Mouse (Mus musculus): ENCODE data around the gene Dag1.
"Not testable (repeated sequence)": the region's sequence is repeated elsewhere in the genome, so short reads cannot be mapped to it uniquely, and the experiment has no call there.

Dag1 gene

GRCm38 (mm10) chr9:108274476-108275330 lies 10.9 kb upstream of the Dag1 start:
- no peak for ATAC-seq (ENCODE audit: insufficient number of reproducible peaks, low FRiP score, low TSS enrichment)

DNA sequence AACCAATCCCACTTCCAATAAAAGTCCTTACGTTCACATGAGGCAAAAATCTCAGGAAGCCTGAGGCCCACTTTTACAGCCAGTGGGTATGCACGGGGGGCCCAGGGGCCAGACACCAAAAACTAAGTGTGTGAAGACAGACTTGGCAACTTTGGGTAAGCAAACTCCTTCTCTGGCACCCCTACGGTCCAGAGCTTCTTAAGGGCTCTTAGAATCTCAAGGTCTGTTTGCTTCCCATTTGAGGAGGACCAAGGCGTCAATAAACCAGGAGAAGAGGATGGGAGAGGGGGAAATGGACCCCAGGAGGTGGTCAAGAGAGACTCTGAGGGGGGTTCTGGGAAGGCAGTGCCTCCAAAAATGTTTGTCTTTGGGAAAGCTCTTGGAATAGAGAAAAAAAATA lies 9.7 kb upstream of the Dag1 start:
- no peak for ATAC-seq (ENCODE audit: insufficient number of reproducible peaks, low FRiP score, low TSS enrichment)

DNA sequence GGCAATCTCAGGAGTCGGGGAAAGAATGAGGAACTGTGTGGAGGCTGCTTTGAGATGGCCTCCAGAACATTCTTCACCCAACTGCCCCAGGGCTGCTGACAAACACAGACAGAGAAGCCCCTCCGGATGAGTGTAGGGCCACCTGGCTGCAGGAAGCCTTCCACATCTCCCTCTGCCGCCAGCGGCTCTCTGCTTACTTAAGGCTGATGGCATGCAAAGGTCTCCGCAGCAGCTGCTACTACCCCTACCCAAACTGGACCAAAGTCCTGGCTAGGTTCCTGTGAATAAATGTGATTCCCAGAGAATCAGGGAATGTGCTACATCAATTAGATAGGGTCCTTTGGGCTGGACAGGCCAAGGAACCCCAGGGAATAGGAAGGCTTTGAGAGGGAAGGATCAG lies 8.9 kb upstream of the Dag1 start:
- ATAC-seq (ENCODE audit: insufficient number of reproducible peaks, low FRiP score, low TSS enrichment) = no peak

DNA sequence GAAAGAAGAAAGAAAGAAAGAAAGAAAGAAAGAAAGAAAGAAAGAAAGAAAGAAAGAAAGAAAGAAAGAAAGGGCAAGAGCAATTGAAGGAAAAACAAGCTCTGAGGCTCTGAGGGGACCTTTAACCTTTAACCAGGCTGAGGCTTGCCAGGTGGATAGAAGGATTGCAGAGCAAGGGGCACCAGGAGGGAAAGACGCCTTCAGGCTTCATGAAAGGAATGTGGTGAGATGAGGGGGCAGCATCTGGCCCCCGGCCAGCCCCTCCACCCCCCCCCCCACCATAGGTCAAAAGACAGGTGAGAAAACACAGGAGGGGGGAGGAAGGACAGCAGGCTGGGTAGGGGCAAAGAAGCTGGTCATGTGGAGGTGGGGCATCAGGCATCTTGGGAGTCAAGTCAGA lies 8.2 kb upstream of the Dag1 start:
- ATAC-seq (ENCODE audit: insufficient number of reproducible peaks, low FRiP score, low TSS enrichment) = no peak

- ATAC-seq (ENCODE audit: insufficient number of reproducible peaks, low FRiP score, low TSS enrichment) = not testable (repeated sequence)
Measured at GRCm38 (mm10) chr9:108268701-108269100, 4.9 kb upstream of the Dag1 start.

- no peak for ATAC-seq (ENCODE audit: insufficient number of reproducible peaks, low FRiP score, low TSS enrichment)
Measured at GRCm38 (mm10) chr9:108267691-108268090, 3.9 kb upstream of the Dag1 start.

GRCm38 (mm10) chr9:108266261-108266935 lies 2.6 kb upstream of the Dag1 start:
- no peak for ATAC-seq (ENCODE audit: insufficient number of reproducible peaks, low FRiP score, low TSS enrichment)

- ATAC-seq (ENCODE audit: insufficient number of reproducible peaks, low FRiP score, low TSS enrichment) = no peak
Measured at GRCm38 (mm10) chr9:108264191-108264921, 598 bp upstream of the Dag1 start.

GRCm38 (mm10) chr9:108263131-108263681 lies 552 bp downstream of the Dag1 start:
- ATAC-seq (ENCODE audit: insufficient number of reproducible peaks, low FRiP score, low TSS enrichment) = 0 out of 2 replicates have a peak, but pooled peaks have one; percentile 47

DNA sequence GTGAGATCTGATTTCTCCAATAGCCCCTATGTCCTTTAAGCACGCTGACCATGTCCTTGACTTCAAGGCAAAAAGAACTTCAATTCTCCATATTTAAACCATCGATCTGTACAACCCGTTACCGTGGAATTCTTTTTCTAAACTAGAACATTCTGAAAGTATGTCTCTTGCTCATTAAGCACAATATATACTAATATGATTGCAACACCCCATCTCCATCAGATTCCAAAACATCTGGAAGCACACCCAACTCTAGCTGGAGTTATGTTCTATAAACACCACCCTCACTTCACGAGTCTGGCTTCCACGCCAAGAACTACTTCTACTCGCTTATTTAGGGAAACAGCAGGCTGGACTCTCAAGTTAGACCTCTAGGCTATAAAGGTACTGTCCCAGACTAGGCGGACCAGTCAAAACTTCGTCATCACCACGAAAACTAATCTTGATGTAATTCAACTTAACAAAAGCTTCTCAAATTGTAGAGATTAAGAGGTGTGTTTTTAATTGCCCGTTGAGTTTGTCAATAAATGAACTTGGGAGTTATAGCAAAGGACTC lies 1.2 kb downstream of the Dag1 start:
- no peak for ATAC-seq (ENCODE audit: insufficient number of reproducible peaks, low FRiP score, low TSS enrichment)

GRCm38 (mm10) chr9:108261865-108262264 lies 1.9 kb downstream of the Dag1 start:
- ATAC-seq (ENCODE audit: insufficient number of reproducible peaks, low FRiP score, low TSS enrichment) = no peak

GRCm38 (mm10) chr9:108260526-108260925 lies 3.2 kb downstream of the Dag1 start:
- no peak for ATAC-seq (ENCODE audit: insufficient number of reproducible peaks, low FRiP score, low TSS enrichment)

GRCm38 (mm10) chr9:108252766-108253165 lies 11.0 kb downstream of the Dag1 start:
- no peak for ATAC-seq (ENCODE audit: insufficient number of reproducible peaks, low FRiP score, low TSS enrichment)

- no peak for ATAC-seq (ENCODE audit: insufficient number of reproducible peaks, low FRiP score, low TSS enrichment)
Measured at GRCm38 (mm10) chr9:108251877-108252276, 11.9 kb downstream of the Dag1 start.

DNA sequence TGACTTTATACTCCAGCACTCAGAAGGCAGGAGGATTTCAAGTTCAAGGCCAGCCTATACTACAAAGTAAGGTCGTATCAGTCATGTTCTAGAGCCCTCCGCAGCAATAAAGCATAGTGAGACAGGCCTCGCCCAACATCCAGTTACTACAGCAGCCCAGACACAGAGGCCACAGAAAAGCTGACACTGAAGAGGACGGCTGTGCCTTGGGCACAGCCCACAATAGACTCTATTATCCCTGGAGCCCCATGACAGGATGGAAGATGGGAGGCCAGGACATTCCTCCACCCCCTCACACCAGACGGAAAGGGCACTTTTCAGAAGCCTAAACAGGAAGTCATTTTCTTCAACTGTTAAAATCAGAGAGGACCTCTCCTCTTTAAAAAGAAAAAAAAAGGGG lies 14.8 kb downstream of the Dag1 start:
- no peak for ATAC-seq (ENCODE audit: insufficient number of reproducible peaks, low FRiP score, low TSS enrichment)

DNA sequence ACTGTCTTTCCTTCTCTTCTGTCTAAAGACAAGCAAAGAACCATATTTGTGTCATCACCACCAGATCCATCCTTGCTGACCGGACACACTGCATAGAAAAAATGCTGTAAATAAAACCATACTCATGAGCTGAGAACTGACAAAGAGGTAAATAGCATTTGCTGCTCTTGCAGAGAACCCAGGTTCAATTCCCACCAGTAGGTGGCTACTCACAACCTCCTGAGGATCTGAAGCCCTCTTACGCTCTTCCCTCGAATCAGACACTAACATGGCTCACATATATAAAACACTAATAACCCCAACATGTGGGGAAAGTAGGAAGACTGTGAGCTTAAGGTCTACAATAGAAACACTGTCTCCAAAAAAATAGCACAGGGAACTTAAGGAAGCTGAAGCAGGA lies 18.8 kb downstream of the Dag1 start:
- ATAC-seq (ENCODE audit: insufficient number of reproducible peaks, low FRiP score, low TSS enrichment) = no peak

- no peak for ATAC-seq (ENCODE audit: insufficient number of reproducible peaks, low FRiP score, low TSS enrichment)
Measured at GRCm38 (mm10) chr9:108244540-108244939, 19.2 kb downstream of the Dag1 start.

DNA sequence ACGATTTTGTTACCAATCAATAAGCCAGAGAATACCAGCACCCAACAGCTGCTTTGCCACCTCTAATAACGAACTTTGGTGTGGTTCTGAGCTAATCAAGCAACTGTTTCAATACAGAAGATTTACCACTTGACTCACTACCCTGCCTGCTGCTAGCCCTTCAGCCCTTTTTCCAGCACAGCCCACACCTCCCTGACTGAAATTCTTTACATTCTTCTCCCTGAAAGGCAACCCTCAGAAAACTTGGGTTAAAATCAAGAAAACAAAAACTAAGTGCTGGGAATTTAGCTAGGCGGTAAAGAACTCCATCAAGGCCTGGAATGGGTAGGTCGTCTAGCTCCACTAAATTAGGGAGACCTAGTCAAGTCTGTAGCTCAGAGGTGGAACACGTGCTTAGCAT lies 23.8 kb downstream of the Dag1 start:
- ATAC-seq (ENCODE audit: insufficient number of reproducible peaks, low FRiP score, low TSS enrichment) = no peak

DNA sequence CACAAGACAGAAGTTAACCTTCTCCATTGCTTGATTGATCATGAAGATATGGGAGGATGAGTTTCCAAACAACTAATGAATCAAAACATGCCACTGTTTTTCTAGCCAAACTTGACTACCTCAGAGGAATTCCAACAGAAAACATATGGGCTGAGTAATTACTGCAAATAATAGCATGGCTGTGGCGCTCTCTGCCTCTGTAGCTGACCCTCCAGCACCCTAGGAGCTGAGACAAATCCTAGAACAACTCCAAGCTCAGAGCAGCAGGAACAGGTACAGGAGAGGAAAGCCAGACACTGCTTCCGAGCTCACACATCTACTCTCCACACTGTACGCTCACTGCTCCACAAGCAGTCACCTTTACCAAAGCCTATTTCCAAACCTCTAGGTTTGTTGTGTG lies 24.9 kb downstream of the Dag1 start:
- no peak for ATAC-seq (ENCODE audit: insufficient number of reproducible peaks, low FRiP score, low TSS enrichment)

- no peak for ATAC-seq (ENCODE audit: insufficient number of reproducible peaks, low FRiP score, low TSS enrichment)
Measured at GRCm38 (mm10) chr9:108238402-108238801, 25.4 kb downstream of the Dag1 start.

DNA sequence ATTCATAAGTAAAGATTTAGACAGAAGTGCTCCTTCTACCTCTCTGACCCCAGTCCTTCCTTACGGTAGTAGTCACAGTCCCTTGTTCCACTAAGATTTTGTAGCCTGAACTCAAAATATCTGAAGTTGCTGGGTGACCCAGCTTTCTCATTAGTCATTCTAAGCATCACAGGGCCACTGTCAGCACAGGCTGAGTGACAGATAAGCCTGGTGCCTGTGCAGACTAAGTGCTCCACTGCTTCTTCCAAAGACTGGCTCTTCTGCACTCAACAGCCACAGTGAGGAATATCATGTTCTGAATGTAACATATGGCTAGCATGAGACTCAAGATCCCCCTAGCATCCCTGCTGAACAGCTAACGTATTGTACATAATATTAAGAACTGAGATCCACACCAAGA lies 29.1 kb downstream of the Dag1 start:
- no peak for ATAC-seq (ENCODE audit: insufficient number of reproducible peaks, low FRiP score, low TSS enrichment)

Measured in cerebellum, adult (tissue).